Mouse (Mus musculus) heart, postnatal 10 days (tissue): Measurements from ENCODE around the gene Unc13c. TPM values are rescaled to one million over a fixed set of nuclear protein-coding genes. Genes with fewer than 3 reads are reported as not detected.
A peak's percentile ranks its signal among the peaks of the same experiment; 100 is the strongest.

Experiments
- DNase-seq, 2 experiments: peaks; one replicate each; pipeline ENCODE4 v3.0.0; 2021
- intact Hi-C: fragments of 180-260 bp; cut with DNase I; formaldehyde crosslinking; loops from one replicate; pipeline ENCODE4 v1.15.1; 2025
- total RNA-seq, 2 experiments: library from RNA; stranded (reverse); gene quantifications; 2 replicates each; pipeline ENCODE4 v1.2.3; 2021

Gene Unc13c
- total RNA-seq, 2 experiments from 2014 or later: 1.0 to 1.1 TPM

GRCm38 (mm10) chr9:73883143-73883542, 85.6 kb downstream of the Unc13c start:
- peak; percentile 4 to 18 for DNase-seq
- intact Hi-C loops: no loop called here

- intact Hi-C loops: no loop called here
Observed at GRCm38 (mm10) chr9:73882393-73882919, 86.3 kb downstream of the Unc13c start.

GRCm38 (mm10) chr9:73867410-73868067, 101.2 kb downstream of the Unc13c start:
- intact Hi-C loops: no loop called here
- DNase-seq: no peak

More at GRCm38 (mm10) chr9:73882393-73882919, 86.3 kb downstream of the Unc13c start:
- no peak for DNase-seq

DNA sequence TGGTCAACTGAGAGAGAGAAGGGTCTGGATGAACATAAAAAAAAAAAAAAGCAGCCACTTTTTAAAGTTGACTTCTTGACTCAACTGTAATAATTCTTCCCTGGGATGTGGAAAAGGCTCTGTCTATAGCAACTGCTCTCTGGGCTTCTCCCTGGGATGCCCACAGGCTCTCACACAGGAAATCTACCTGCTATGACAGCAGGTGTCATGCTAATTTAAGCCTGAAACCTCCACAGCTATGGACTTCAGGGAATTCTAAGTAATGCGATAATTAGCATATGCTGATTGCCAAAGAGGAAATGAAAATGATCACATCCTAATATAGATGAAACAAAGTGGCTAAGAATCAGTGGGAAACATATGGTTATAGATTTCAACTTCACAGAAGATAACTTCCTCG, 102.1 kb downstream of the Unc13c start:
- intact Hi-C loops: no loop called here

DNA sequence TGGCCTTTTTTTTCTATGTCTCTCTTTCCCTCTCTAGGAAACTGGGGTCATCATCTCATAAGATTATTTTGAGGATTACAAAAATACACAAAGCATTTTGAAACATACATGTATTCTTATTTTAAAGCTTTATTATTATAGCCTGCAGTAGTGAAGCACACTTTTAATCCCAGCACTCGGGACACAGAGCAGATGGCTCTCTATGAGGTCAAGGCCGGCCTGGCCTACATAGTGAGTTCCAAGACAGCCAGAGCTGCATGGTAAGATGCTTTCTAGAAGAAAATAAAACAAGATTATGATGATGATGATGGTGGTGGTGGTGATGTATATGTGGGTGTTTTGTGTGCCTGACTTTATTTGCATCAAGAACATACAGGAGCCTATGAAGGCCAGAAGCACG, 109.3 kb downstream of the Unc13c start:
- intact Hi-C loops: no loop called here
- no peak for DNase-seq

More for the DNA sequence above, 102.1 kb downstream of the Unc13c start:
- DNase-seq: no peak

DNA sequence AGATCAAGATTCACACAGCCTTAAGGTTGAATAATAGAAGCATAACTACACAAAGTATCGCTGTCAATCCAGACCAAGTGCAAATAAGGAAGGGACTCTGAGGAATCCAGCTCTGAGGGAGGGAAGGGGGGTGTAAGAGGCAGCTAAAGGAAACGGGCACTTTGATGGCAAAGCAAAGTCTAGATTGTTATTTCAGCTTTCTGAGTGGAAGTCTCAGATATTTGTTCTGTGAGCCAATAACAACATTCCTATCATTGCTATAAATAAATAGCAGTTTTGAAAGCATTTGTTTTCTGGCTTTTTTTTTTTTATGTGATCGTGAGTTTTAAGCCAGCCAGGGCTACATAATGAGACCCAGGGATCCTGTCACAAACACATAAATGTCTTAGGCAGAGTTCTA, 114.5 kb downstream of the Unc13c start:
- DNase-seq: no peak
- intact Hi-C loops: no loop called here

- intact Hi-C loops: no loop called here
- DNase-seq: no peak
Observed at GRCm38 (mm10) chr9:73806681-73807080, 162.1 kb downstream of the Unc13c start.

DNA sequence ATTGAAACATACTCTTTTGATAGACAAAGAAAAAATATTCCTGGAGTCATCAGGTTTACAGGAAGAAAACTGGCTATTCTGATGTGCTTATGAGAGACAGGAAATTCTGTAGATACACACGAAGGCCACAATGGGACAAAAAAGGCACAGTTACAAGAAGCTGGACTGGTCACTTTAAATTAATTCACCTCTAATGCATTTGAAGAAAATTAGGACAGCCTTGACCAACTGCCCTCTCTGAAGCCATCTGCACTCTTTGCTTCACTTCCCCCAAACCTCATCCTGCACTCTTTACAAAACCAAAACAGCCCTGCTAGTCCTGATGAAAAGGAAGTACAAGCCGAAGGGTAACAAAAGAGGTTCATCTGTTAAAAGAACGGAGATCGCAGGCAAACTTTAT, 194.2 kb downstream of the Unc13c start:
- intact Hi-C loops: no loop called here
- DNase-seq: no peak

GRCm38 (mm10) chr9:73755185-73755584, 213.6 kb downstream of the Unc13c start:
- intact Hi-C loops: no loop called here
- no peak for DNase-seq

GRCm38 (mm10) chr9:73753480-73753879, 215.3 kb downstream of the Unc13c start:
- intact Hi-C loops: no loop called here
- peak in 1 of 2 experiments; percentile 3 for DNase-seq

DNA sequence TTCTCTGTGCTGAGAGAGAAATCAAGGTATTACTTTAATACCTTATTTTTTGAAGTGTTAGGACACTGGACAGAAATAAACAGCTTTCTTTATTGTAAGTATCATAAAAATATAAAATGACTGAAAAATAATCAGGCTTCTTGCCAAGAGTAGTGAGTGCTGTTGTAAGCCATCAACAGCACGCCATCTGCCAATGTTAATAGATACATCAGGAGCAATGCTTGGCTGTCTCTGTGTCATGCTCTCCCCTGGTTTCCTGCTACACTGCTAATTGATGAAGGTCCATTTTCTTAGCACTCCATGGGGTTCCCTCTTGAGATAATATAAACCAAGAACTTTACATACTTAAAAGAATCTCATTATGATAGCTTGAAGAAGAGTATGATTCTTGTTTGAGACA, 217.4 kb downstream of the Unc13c start:
- no peak for DNase-seq
- intact Hi-C loops: no loop called here

- intact Hi-C loops: no loop called here
- DNase-seq: no peak
Observed at GRCm38 (mm10) chr9:73734446-73734845, 234.3 kb downstream of the Unc13c start.

GRCm38 (mm10) chr9:73725717-73726662, 242.8 kb downstream of the Unc13c start:
- intact Hi-C loops: no loop called here
- no peak for DNase-seq

DNA sequence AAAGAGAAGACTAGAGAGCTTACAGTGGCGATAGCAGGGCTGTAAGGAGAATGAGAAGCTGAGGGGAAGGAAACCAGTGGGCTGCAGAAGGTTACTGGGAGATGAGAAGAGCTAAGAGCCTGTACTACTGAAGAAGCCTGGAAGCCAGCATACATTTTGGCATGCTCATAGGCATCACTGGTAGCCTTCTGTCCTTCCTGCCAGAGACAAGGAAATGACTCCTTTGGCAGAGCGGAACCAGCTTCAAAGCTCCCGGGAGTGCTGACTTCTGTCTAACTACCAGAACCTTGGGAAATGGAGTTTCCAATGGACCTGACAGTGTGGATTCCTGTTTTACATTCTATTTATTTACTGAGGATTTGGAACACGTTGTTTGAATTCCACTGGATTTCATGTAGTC, 244.0 kb downstream of the Unc13c start:
- intact Hi-C loops: no loop called here
- DNase-seq: no peak

GRCm38 (mm10) chr9:73713508-73713907, 255.3 kb downstream of the Unc13c start:
- no peak for DNase-seq
- intact Hi-C loops: no loop called here

DNA sequence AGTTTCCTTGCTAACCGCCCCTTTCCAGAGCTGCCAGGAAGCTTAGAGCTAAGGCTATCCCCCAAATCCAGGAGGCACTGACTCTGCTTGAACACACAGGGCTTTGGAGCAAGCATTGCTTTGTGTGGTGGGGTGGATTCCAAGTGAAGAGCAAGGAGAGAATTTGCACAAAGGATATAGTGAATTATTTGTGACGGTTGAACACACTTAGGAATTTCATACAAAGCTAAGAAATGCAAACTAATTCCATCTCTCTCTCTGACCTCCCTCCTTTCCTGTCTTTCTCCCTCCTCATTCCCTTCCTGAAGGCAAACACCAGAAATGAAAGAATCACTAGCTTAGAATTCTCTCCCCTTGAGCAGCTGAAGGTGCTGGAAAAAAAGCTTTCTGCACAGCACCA, 271.7 kb downstream of the Unc13c start:
- DNase-seq: no peak

DNA sequence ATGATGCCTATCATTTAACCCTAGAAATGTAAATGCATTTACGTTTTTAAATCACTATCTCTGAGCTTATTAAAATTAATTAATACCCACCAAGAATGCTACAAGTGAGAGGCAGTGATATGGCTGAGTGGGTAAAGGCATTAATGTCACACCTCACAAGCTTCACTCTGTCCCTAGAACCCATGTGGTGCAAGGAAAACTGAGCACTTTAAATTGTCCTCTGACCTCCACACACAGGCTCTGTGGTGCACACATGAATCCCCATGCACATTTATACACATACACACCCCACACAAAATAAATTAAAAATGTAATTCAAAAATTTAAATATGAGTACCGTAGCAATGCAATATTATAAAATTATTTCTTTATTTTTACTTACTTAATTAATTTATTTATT, 287.2 kb downstream of the Unc13c start:
- DNase-seq: no peak
- intact Hi-C loops: no loop called here

More for the DNA sequence above, 271.7 kb downstream of the Unc13c start:
- intact Hi-C loops: no loop called here

DNA sequence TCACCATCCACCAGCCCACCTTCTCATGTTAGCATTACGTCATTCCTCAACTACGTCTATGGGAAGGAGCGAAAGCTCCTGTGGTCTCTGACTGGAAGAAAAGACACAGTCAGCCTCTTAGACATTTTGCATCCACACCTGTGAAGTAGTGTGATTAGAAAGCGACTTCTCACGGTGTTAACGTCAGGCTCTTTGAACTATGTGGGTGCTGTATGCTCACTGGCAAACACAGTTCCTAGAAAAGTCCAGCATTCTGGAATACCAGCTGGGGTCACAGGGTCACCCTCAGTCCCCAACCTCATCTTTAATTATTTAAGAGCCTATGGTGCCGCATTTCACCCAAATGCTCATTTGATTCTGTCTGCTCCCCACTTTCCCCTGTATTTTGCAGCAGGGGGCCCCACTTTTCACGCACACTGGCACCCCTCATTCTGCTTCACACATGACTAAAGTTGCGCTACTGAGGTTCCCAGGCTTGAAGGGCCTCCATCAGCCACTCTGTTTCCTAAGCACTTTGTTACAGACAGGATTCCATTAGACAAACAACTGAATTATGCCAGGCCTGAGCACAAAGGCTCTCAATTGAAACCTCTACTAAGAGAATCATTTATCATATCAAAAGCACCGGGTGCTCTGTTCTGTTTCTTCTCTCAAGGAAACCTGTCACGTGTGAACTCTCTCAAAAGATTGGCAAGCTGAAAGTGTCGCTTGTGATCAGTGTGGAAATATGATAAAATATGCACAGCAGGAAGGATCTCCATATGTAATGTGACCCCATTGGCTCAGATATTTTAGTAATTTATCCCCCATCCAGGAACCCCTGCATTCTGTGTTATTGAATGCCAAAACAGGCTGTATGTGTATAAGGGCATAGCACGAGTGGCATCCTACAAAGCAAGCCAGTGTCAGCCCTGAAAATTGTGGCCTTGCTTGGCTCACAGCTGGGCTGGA, 287.9 kb downstream of the Unc13c start:
- intact Hi-C loops: no loop called here
- no peak for DNase-seq

- no peak for DNase-seq
- intact Hi-C loops: no loop called here
Observed at GRCm38 (mm10) chr9:73671656-73672212, 297.0 kb downstream of the Unc13c start.

DNA sequence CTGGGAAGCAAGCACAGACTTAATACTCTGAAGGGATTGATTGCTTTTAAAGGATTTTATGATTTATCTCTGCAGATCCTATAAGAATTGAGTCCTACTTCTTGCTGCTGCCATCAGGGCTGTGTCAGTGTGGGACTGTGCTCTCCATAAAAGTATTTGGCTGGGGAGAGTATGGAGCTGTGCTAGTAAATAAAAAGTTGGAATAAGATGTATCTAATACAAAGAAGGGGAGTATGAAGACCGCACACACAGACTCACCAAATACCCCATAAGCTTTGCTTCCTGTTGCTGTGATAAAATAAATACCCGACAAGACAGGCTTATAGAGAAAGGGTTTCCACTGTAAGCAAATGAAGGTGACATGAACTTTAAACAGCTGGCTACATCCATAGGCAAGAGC, 298.7 kb downstream of the Unc13c start:
- DNase-seq: no peak
- intact Hi-C loops: no loop called here
